Mouse (Mus musculus) kidney, postnatal 0 days (tissue): ENCODE measurements around the gene Arid1b. TPM values are rescaled to one million over a fixed set of nuclear protein-coding genes. Genes with fewer than 3 reads are reported as not detected.

ENCODE experiments used
- ATAC-seq: fragments of 200-750 bp; cut with Nextera tagmentation; replicated peaks from 2 replicates; pipeline ENCODE4 v1.8.0; 2017; ENCODE audit warnings: low read depth, moderate number of reproducible peaks, moderate TSS enrichment, moderate library complexity; ENCODE audit not compliant: low FRiP score
- DNase-seq: peaks from one replicate; pipeline ENCODE4 v3.0.0-alpha.2; 2016; ENCODE audit warnings: low spot score
- H3K27ac ChIP-seq: fragments of 300-500 bp; sonication (generic); 2 replicates; pipeline ENCODE4 v1.5.1; 2014; ENCODE audit warnings: mild to moderate bottlenecking
- H3K27me3 ChIP-seq: fragments of 300-500 bp; sonication (generic); 2 replicates; pipeline ENCODE4 v1.6.1; 2014; ENCODE audit warnings: low read length, mixed read lengths; ENCODE audit not compliant: insufficient read depth
- H3K36me3 ChIP-seq: fragments of 300-500 bp; sonication (generic); 2 replicates; pipeline ENCODE4 v1.6.1; 2014; ENCODE audit warnings: low read length, mixed read lengths; ENCODE audit not compliant: insufficient read depth
- H3K4me1 ChIP-seq: fragments of 300-500 bp; sonication (generic); replicated peaks from 2 replicates; pipeline ENCODE4 v1.6.1; 2014; ENCODE audit warnings: antibody characterized with exemption, low read length, mixed read lengths; ENCODE audit not compliant: insufficient read depth
- H3K4me2 ChIP-seq: fragments of 300-500 bp; sonication (generic); 2 replicates; pipeline ENCODE4 v1.6.1; 2014; ENCODE audit warnings: mild to moderate bottlenecking, low read length, moderate library complexity, mixed read lengths
- H3K4me3 ChIP-seq: fragments of 300-500 bp; sonication (generic); replicated peaks from 2 replicates; pipeline ENCODE4 v1.5.1; 2014; ENCODE audit warnings: low read depth, low read length
- H3K9ac ChIP-seq: fragments of 300-500 bp; sonication (generic); 2 replicates; pipeline ENCODE4 v1.6.1; 2014; ENCODE audit warnings: low read depth, low read length
- H3K9me3 ChIP-seq: fragments of 300-500 bp; sonication (generic); replicated peaks from 2 replicates; pipeline ENCODE4 v1.6.1; 2016; ENCODE audit warnings: low read length, inconsistent platforms, mixed read lengths
- CTCF ChIP-seq: IDR thresholded peaks from 2 replicates; pipeline ENCODE4 v1.5.1; 2016; ENCODE audit warnings: antibody characterized with exemption, low read depth, mild to moderate bottlenecking, moderate library complexity
- WGBS: fragments of 180-500 bp; shearing (Covaris S2); extraction: QIAGEN DNeasy Blood & Tissue Kit; methylation state at CpG from one replicate; pipeline ENCODE4 v1.1.7; 2014; 5-methylcytosine and 5-hydroxymethylcytosine counted together
- polyA plus RNA-seq: library from polyadenylated mRNA; unstranded; fragments of >200 nt; fragmentation: Nextera tagmentation; extraction: Ambion mirVana; gene quantifications from 2 replicates; pipeline ENCODE4 v1.2.1, GENCODE M21; 2015

Arid1b gene
- polyA plus RNA-seq, 1 experiment from 2014 or later = 9.2 TPM

DNA sequence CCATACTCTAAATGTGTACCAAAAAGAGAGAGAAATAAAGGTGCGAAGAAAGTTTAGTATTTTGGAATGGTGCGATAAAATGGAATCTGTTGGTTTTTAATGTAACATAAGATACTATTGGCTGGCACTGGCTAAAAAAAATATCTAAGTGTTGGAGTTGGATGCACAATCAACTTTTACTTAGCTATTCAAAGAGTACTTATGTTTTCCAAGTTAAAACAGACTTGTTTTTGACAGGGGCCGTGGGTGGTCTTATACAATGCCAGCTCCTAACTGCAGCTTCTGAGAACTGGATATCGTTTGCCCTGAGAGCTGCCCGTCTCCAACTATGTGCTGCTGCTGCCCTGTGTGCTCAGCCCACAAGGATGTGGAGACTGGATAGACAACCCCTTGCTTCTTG lies 351.7 kb downstream of the Arid1b start:
- no peaks in the 10 kb centered on the region for H3K4me1 ChIP-seq
- no peak for TF ChIP-seq CTCF
- H3K36me3 ChIP-seq = peaks cover 25% of the 10 kb centered on the region
- H3K9me3 ChIP-seq = no peaks in the 10 kb centered on the region
- H3K4me2 ChIP-seq = no peak overlapping the region
- H3K4me3 ChIP-seq = no peak overlapping the region
- ATAC-seq (no peak), DNase-seq (no peak)
- H3K9ac ChIP-seq = no peak overlapping the region
- H3K27me3 ChIP-seq = no peaks in the 10 kb centered on the region
- no peak overlapping the region for H3K27ac ChIP-seq
- WGBS = 90% methylated on average over 5 of the region's 5 CpGs

DNA sequence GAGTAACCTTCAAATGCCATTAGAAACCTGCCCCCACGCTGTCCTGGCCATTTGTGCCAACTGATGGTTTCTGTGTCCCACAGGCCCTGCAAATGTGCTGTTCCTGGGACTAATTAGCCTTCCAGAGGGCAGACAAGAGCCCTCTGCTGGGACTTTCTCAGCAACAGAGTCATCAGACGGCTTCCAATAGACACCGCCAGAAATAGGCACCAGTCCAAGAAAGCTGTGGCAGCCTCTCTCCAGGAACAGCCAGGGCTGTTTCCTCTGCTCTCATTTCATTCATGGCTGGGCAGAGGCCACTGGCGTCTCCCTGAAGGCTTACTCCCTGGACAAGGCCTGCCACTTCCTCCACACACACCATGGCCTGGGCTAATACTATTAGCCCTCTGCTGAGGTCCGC lies 358.8 kb downstream of the Arid1b start:
- peak; percentile 13; the same call in 1 of the 2 replicates for TF ChIP-seq CTCF
- no peak overlapping the region for H3K27ac ChIP-seq
- H3K36me3 ChIP-seq = no peaks in the 10 kb centered on the region
- DNase-seq = peak; percentile 41
- H3K9ac ChIP-seq = no peak overlapping the region
- H3K9me3 ChIP-seq = no peaks in the 10 kb centered on the region
- no peak overlapping the region for H3K4me2 ChIP-seq
- no peaks in the 10 kb centered on the region for H3K27me3 ChIP-seq
- H3K4me1 ChIP-seq = no peaks in the 10 kb centered on the region
- no peak for ATAC-seq
- no peak overlapping the region for H3K4me3 ChIP-seq
- 60% methylated on average over 5 of the region's 5 CpGs for WGBS

DNA sequence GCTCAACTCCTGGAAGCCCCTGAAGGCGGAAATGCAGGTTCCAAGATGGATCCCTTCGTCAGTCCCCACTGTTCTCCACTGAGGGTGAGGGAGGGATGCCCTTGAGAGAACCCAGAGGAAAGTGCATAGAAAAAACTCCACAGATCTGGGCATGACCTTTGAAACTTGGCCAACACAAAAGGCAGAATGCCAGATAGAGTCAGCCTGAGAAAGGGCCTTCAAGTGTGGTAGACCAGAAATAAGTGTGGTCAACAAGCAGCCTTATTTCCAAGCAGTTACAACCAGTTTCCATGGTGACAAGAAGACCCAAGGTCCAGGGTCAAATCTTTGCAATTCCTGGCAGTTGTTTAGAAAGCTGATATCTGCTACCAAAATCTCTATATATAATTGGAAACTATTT lies 366.6 kb downstream of the Arid1b start:
- no peaks in the 10 kb centered on the region for H3K9me3 ChIP-seq
- no peak overlapping the region for H3K27ac ChIP-seq
- no peaks in the 10 kb centered on the region for H3K4me1 ChIP-seq
- ATAC-seq (peak; percentile 40; the same call in 1 of the 2 replicates), DNase-seq (peak; percentile 27)
- no peak overlapping the region for H3K4me2 ChIP-seq
- no peaks in the 10 kb centered on the region for H3K36me3 ChIP-seq
- no peak overlapping the region for H3K9ac ChIP-seq
- no peaks in the 10 kb centered on the region for H3K27me3 ChIP-seq
- H3K4me3 ChIP-seq = no peak overlapping the region
- 83% methylated on average over 2 of the region's 2 CpGs for WGBS
- no peak for TF ChIP-seq CTCF

DNA sequence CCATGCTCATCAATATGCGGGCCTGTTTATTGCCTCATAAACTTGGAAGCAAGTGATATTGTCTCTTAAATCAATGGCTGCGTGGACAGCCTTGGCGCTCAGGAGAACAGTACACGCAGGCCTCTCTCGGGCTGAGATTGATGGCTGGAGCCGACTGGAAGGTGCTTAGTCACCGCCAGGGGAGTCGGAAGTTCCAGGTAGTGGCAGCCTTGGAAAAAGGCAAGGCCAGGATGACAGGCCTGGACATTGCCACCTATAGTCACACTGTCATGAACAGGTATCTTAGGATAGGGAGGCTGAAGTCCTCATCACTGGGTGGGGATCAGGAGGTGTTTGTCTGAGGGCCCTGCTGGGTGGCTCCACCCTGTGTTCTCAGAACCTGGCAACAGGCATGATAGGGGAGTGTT lies 371.9 kb downstream of the Arid1b start:
- no peak for TF ChIP-seq CTCF
- 22% methylated on average over 8 of the region's 8 CpGs for WGBS
- H3K36me3 ChIP-seq = no peaks in the 10 kb centered on the region
- no peak overlapping the region for H3K4me2 ChIP-seq
- no peaks in the 10 kb centered on the region for H3K4me1 ChIP-seq
- no peak for DNase-seq
- no peak overlapping the region for H3K27ac ChIP-seq
- no peak overlapping the region for H3K9ac ChIP-seq
- H3K9me3 ChIP-seq = no peaks in the 10 kb centered on the region
- no peaks in the 10 kb centered on the region for H3K27me3 ChIP-seq
- ATAC-seq = no peak
- no peak overlapping the region for H3K4me3 ChIP-seq

DNA sequence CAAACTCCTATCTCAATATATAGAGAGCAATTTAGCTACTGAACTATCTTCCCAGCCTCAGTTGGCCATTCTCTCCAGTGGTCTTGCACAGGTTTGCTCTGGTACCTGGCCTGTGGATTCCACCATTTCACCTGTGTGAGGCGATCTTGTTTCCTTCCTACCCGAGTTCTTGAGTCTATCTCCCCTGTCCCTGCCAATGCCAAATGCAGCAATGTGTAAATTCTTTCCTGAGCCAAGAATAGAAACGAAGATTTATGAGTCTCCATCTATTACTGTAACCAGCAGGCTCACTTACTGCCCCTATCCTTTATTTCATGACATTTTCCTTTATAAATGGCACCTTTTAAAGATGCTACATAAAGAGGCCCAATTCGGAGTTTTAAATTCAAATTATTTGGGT lies 376.9 kb downstream of the Arid1b start:
- H3K4me3 ChIP-seq = no peak overlapping the region
- no peaks in the 10 kb centered on the region for H3K9me3 ChIP-seq
- H3K9ac ChIP-seq = no peak overlapping the region
- H3K27me3 ChIP-seq = no peaks in the 10 kb centered on the region
- H3K27ac ChIP-seq = no peak overlapping the region
- no peaks in the 10 kb centered on the region for H3K36me3 ChIP-seq
- H3K4me1 ChIP-seq = no peaks in the 10 kb centered on the region
- 65% methylated on average over 4 of the region's 4 CpGs for WGBS
- ATAC-seq = no peak
- no peak for DNase-seq
- TF ChIP-seq CTCF = no peak
- H3K4me2 ChIP-seq = no peak overlapping the region

DNA sequence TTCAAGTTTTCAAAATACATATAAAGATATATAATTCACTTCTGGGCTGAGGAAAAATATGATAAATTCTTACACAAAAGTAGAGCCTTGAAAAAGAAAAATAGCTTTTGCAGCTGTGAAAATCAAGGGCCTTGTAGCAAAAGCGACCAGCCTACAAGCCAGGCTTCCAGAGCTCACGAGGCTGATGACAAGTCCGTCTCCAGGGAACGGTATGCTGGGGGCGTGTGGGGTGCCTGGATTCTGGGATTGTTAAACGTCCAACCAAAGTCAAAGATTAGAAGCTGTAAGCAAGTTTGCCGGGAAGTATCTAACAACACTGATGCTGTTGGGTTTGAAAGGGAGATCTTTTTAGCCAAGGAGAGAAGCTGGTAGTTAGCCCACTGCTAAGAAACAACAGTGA lies 377.4 kb downstream of the Arid1b start:
- Histone ChIP-seq H3K9me3 (no peaks in the 10 kb centered on the region), H3K4me2 (no peak overlapping the region), H3K4me3 (no peak overlapping the region), H3K27ac (no peak overlapping the region), H3K27me3 (no peaks in the 10 kb centered on the region), H3K4me1 (no peaks in the 10 kb centered on the region), H3K36me3 (no peaks in the 10 kb centered on the region), H3K9ac (no peak overlapping the region)
- DNase-seq (no peak), ATAC-seq (no peak)
- WGBS = 43% methylated on average over 7 of the region's 7 CpGs
- TF ChIP-seq CTCF = no peak

DNA sequence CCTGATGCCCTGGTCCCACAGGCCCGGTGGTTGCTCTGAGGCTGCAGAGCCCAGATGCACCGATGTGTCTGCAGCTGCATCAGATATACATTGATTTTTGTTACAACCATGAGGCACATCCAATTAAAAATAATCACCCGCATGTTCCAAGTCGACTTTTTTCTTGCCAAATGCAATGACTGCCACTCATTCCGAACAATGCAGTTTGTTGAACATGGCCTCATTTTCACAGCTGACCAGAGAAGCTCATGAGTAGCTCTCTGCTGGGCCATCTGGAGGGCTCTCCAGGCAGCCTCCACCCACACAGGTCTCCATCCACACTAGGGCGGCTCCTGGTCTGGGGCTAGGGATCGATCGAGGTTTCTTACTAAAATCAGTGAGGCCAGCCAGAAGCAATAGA lies 378.8 kb downstream of the Arid1b start:
- H3K36me3 ChIP-seq = no peaks in the 10 kb centered on the region
- no peak for ATAC-seq
- DNase-seq = no peak
- no peak overlapping the region for H3K4me2 ChIP-seq
- H3K4me1 ChIP-seq = no peaks in the 10 kb centered on the region
- H3K27ac ChIP-seq = no peak overlapping the region
- no peaks in the 10 kb centered on the region for H3K9me3 ChIP-seq
- H3K27me3 ChIP-seq = no peaks in the 10 kb centered on the region
- 84% methylated on average over 8 of the region's 8 CpGs for WGBS
- TF ChIP-seq CTCF = no peak
- no peak overlapping the region for H3K9ac ChIP-seq
- no peak overlapping the region for H3K4me3 ChIP-seq
